Mouse (Mus musculus): ENCODE measurements around the gene Plod3. TPM values are rescaled to one million over a fixed set of nuclear protein-coding genes. Genes with fewer than 3 reads are reported as not detected.

Gene Plod3
- total and polyA plus RNA-seq, 2 experiments from 2014 or later: 25.2 to 63.5 TPM

DNA sequence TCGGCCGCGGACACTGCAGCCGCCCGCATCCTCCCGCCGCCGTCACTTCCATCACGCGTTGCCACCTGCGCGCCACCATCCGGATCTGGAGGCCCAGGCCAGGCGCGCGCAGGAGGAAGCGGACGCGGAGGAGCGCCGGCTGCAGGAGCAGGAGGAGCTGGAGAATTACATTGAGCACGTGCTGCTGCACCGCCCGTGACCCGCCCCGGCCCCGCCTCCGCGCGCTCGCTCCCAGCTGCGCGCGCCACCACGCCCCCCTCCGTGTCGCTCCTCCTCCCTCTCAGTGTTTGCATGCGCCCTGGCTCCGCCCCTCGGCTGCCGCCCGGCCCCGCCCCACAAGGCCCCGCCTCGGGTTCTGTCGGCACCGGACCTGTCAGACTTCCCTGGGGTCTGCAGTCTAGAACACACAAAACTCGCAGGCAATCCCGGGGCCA is 45.8 kb downstream of the Plod3 start:
- peaks cover 14% of the 10 kb centered on the region; the same call in 1 of the 2 replicates for H3K27me3 ChIP-seq (ENCODE audit: insufficient read depth, low read length)
- no peaks in the 10 kb centered on the region for H3K9me3 ChIP-seq (ENCODE audit: low read length)
- peak; percentile 89 for DNase-seq (ENCODE audit: low spot score)
- peak overlapping the region; percentile 51 for H3K4me3 ChIP-seq (ENCODE audit: low read length)
- peak; percentile 38 for ATAC-seq
- WGBS: under 1% methylated on average over 45 of the region's 49 CpGs
- TF ChIP-seq CTCF (IDR thresholded peaks at IDR 0.05; ENCODE audit: low read depth): peak; percentile 19; the same call in 1 of the 2 replicates
- peaks cover 16% of the 10 kb centered on the region for H3K36me3 ChIP-seq (ENCODE audit: insufficient read depth, low read length)
- no peaks in the 10 kb centered on the region for H3K4me1 ChIP-seq (ENCODE audit: insufficient read depth, low read length)
- peak overlapping the region; percentile 73 for H3K27ac ChIP-seq
- peak overlapping the region; percentile 74 for H3K9ac ChIP-seq (replicated peaks; ENCODE audit: low read length)
- peak overlapping the region; percentile 86 for H3K4me2 ChIP-seq (ENCODE audit: low read depth, low read length)

DNA sequence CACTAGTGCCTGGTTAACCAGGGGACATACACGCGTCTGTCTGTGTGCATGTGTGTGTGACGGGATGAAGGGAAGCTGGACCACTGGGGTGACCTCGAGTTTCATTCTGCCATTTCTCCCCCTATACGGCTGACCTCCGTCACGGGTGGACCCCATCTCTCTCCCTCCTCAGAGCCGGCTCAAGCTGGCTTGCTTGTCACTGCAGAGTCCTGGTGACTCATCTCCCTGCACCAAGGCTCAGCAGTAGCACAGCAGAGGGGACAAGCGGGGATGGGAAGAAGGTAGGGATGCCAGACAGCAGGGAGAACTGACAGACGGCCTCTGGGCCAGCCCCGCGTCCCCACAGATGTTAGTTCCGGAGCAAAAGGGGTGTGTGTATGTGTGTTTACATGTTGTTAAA is 49.4 kb downstream of the Plod3 start:
- whole genome bisulfite sequencing: 87% methylated on average over 13 of the region's 13 CpGs
- no peak for DNase-seq (ENCODE audit: low spot score)
- 0 out of 2 replicates have a peak, but pooled peaks cover 6% of the 10 kb centered on the region for H3K27me3 ChIP-seq (ENCODE audit: insufficient read depth, low read length)
- no peak overlapping the region for H3K27ac ChIP-seq
- no peak for TF ChIP-seq CTCF (IDR thresholded peaks at IDR 0.05; ENCODE audit: low read depth)
- H3K4me1 ChIP-seq (ENCODE audit: insufficient read depth, low read length): no peaks in the 10 kb centered on the region
- no peak overlapping the region for H3K4me3 ChIP-seq (ENCODE audit: low read length)
- H3K9me3 ChIP-seq (ENCODE audit: low read length): no peaks in the 10 kb centered on the region
- H3K9ac ChIP-seq (replicated peaks; ENCODE audit: low read length): no peak overlapping the region
- no peak for ATAC-seq
- peaks cover 44% of the 10 kb centered on the region for H3K36me3 ChIP-seq (ENCODE audit: insufficient read depth, low read length)
- H3K4me2 ChIP-seq (ENCODE audit: low read depth, low read length): no peak overlapping the region

DNA sequence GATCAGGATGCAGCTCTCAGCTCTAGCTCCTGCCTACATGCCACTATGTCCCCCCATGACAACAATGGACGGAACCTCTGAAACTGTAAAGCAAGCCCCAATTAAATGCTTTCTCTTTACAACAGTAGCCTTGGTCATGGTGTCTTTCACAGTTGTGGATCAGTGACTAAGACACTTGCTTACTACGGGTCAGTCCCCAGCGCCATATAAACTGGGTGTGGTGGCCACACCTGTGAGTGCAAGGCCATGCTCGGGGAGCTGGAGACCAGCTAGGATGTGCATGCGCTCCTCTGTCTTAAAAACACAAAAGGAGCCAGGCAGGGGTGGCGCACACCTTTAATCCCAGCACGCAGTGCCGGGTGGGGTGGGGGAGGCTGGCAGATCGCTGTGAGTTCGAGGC is 52.6 kb downstream of the Plod3 start:
- H3K36me3 ChIP-seq (ENCODE audit: insufficient read depth, low read length): peaks cover 53% of the 10 kb centered on the region
- DNase-seq (ENCODE audit: low spot score): no peak
- H3K4me1 ChIP-seq (ENCODE audit: insufficient read depth, low read length): no peaks in the 10 kb centered on the region
- no peak overlapping the region for H3K27ac ChIP-seq
- H3K9me3 ChIP-seq (ENCODE audit: low read length): no peaks in the 10 kb centered on the region
- no peak for TF ChIP-seq CTCF (IDR thresholded peaks at IDR 0.05; ENCODE audit: low read depth)
- H3K4me2 ChIP-seq (ENCODE audit: low read depth, low read length): no peak overlapping the region
- no peak for ATAC-seq
- no peak overlapping the region for H3K4me3 ChIP-seq (ENCODE audit: low read length)
- no peak overlapping the region for H3K9ac ChIP-seq (replicated peaks; ENCODE audit: low read length)
- 95% methylated on average over 10 of the region's 10 CpGs for WGBS
- H3K27me3 ChIP-seq (ENCODE audit: insufficient read depth, low read length): no peaks in the 10 kb centered on the region

DNA sequence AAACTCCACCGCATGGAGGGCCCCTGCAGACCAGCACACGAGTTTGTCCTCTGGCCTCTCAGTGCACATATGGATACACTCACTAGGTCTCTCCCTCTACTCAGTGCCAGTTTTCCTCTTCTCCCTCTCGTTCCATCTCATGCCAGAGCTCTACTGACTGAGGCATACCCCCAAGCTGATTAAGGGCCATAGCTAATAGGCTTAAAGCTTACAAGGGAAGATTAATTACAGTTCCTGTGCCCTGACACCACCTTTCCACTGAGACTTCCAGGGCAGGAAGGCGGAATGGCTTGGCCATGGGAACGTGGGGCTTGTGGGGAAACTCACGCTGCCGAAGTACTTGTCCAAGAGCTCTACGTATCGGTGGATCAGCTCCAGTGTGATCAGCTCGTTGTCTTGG is 54.6 kb downstream of the Plod3 start:
- ATAC-seq (no peak), DNase-seq (ENCODE audit: low spot score) (no peak)
- Histone ChIP-seq H3K4me1 (ENCODE audit: insufficient read depth, low read length) (no peaks in the 10 kb centered on the region), H3K4me2 (ENCODE audit: low read depth, low read length) (no peak overlapping the region), H3K27me3 (ENCODE audit: insufficient read depth, low read length) (no peaks in the 10 kb centered on the region), H3K27ac (no peak overlapping the region), H3K9ac (replicated peaks; ENCODE audit: low read length) (no peak overlapping the region), H3K4me3 (ENCODE audit: low read length) (no peak overlapping the region), H3K9me3 (ENCODE audit: low read length) (no peaks in the 10 kb centered on the region), H3K36me3 (ENCODE audit: insufficient read depth, low read length) (peaks cover 50% of the 10 kb centered on the region)
- no peak for TF ChIP-seq CTCF (IDR thresholded peaks at IDR 0.05; ENCODE audit: low read depth)
- whole genome bisulfite sequencing: 84% methylated on average over 10 of the region's 10 CpGs

DNA sequence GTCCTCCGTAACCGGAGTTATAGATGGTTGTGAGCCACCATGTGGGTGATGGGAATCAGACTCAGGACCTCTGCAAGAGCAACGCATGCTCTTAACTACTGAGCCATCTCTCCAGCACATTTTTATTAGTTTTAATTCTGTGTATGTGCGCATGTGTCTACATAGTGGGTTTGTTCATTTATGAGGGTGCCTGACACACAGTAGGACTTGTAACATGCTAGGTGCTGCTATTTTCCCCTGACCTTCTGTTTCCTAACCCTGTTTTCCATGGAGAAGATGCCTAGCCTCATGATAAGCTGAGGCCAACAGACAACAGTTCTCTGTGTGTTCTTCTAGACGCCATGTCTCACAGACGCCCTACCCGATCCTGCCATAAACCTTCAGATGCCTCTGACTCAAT is 57.2 kb downstream of the Plod3 start:
- Histone ChIP-seq H3K9me3 (ENCODE audit: low read length) (no peaks in the 10 kb centered on the region), H3K27ac (no peak overlapping the region), H3K27me3 (ENCODE audit: insufficient read depth, low read length) (no peaks in the 10 kb centered on the region), H3K4me2 (ENCODE audit: low read depth, low read length) (no peak overlapping the region), H3K9ac (replicated peaks; ENCODE audit: low read length) (no peak overlapping the region), H3K4me1 (ENCODE audit: insufficient read depth, low read length) (no peaks in the 10 kb centered on the region), H3K36me3 (ENCODE audit: insufficient read depth, low read length) (peaks cover 28% of the 10 kb centered on the region), H3K4me3 (ENCODE audit: low read length) (no peak overlapping the region)
- ATAC-seq (no peak), DNase-seq (ENCODE audit: low spot score) (no peak)
- no peak for TF ChIP-seq CTCF (IDR thresholded peaks at IDR 0.05; ENCODE audit: low read depth)
- 96% methylated on average over 7 of the region's 7 CpGs for WGBS

DNA sequence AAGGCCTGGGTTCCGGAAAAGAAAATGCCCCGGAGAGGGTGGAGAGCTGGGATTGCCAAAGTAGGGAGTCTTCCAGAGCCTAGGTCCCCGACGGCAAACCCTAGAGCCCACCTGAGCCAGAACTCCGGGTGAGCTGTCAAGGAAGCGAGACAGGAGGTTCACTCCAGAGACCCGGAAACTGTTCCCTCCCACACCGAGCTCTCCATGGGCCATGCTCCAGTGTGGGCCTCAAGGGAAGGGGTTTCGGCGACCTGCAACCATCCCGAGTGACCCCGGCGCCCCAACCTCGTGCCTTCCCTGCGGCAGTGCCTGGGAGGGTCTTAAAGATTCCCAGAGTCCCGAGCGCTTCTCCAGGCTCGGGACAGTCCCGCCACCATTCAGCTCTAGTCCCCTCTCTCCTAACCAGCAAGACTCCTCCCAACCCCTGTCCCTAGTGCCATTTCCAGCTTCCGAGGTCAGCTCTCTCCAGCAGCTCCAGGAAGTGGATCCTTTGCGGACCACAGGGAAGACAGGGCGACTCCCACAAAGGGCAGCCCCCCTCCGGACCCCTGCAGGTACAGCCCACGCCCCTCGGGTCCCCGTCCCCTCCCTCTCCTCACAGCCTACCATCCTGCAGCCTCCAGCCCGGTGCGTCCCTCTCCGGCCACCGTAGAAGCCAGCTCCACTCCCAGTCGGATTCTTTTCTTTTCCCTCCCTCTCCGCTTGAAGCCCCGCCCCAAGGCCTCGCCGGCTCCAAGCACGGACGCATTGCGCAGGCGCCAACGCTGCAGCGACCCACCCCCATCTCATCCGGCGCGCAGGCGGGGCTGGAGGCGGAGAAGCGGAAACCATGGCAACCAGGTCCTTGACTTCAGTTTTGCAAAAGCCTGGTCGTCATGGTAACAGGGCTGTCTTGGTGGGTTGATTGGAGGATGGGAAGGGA is 58.8 kb downstream of the Plod3 start, which contains the start of gene Ap1s1:
Gene Ap1s1, minus strand, starts transcription at position 734 of the 922 bp plus-strand sequence.
- Histone ChIP-seq H3K9me3 (ENCODE audit: low read length) (no peaks in the 10 kb centered on the region), H3K27ac (peak within 1 kb of the TSS; percentile 76), H3K27me3 (ENCODE audit: insufficient read depth, low read length) (no peaks in the 10 kb centered on the region), H3K36me3 (ENCODE audit: insufficient read depth, low read length) (peaks cover 12% of the 10 kb centered on the region; the same call in 1 of the 2 replicates), H3K4me2 (ENCODE audit: low read depth, low read length) (peak within 1 kb of the TSS; percentile 84), H3K4me3 (ENCODE audit: low read length) (peak within 1 kb of the TSS; percentile 67), H3K9ac (replicated peaks; ENCODE audit: low read length) (peak within 1 kb of the TSS; percentile 74), H3K4me1 (ENCODE audit: insufficient read depth, low read length) (no peaks in the 10 kb centered on the region)
- WGBS: under 1% methylated on average over 48 of the region's 48 CpGs
- peak; percentile 94 for ATAC-seq
- TF ChIP-seq CTCF (IDR thresholded peaks at IDR 0.05; ENCODE audit: low read depth): no peak
- peak; percentile 99 for DNase-seq (ENCODE audit: low spot score)

MicroRNAs within 50 kb of the gene (microRNA counts, 519-probe panel; counts per million panel counts)
- microRNA mmu-miR-702: not detected

Small RNA genes lying within 50 kb of the gene (microRNA-seq; reads per million reads assigned to microRNA genes)
- 26.5 to 70.5 reads per million in 2 experiments for gene Mir702

Other genes with a start within 250 kb of the Plod3 start
- gene Col26a1, start 103.8 kb upstream of the Plod3 start, total RNA-seq (2014; rRNA removed): 56.6 and 66.6 TPM in 2 replicates
- gene Col26a1, start 103.8 kb upstream of the Plod3 start, polyA plus RNA-seq (2015; fragmentation: Nextera tagmentation; extraction: Ambion mirVana): 34.7 and 35.6 TPM in 2 replicates
- gene Ift22, start 78.9 kb upstream of the Plod3 start, total RNA-seq (2014; rRNA removed): 18.4 and 20.1 TPM in 2 replicates
- 119 and 123 TPM in 2 replicates for gene Ift22, start 78.9 kb upstream of the Plod3 start, polyA plus RNA-seq (2015; fragmentation: Nextera tagmentation; extraction: Ambion mirVana)
- gene Fis1, start 33.7 kb upstream of the Plod3 start, total RNA-seq (2014; rRNA removed): 174 and 195 TPM in 2 replicates
- gene Fis1, start 33.7 kb upstream of the Plod3 start, polyA plus RNA-seq (2015; fragmentation: Nextera tagmentation; extraction: Ambion mirVana): 403 and 416 TPM in 2 replicates
- 0.40 TPM in 1 of 2 replicates, not detected in the other for gene Cldn15, start 20.4 kb upstream of the Plod3 start, total RNA-seq (2014; rRNA removed)
- 0.24 TPM in 1 of 2 replicates, not detected in the other for gene Cldn15, start 20.4 kb upstream of the Plod3 start, polyA plus RNA-seq (2015; fragmentation: Nextera tagmentation; extraction: Ambion mirVana)
- 68.1 and 84.1 TPM in 2 replicates for gene Znhit1, start 1.0 kb downstream of the Plod3 start, total RNA-seq (2014; rRNA removed)
- 140 and 143 TPM in 2 replicates for gene Znhit1, start 1.0 kb downstream of the Plod3 start, polyA plus RNA-seq (2015; fragmentation: Nextera tagmentation; extraction: Ambion mirVana)
- gene Vgf, start 39.4 kb downstream of the Plod3 start, total RNA-seq (2014; rRNA removed): 136 and 137 TPM in 2 replicates
- 43.2 and 45.9 TPM in 2 replicates for gene Vgf, start 39.4 kb downstream of the Plod3 start, polyA plus RNA-seq (2015; fragmentation: Nextera tagmentation; extraction: Ambion mirVana)
- gene Ap1s1, start 59.1 kb downstream of the Plod3 start, total RNA-seq (2014; rRNA removed): 122 and 123 TPM in 2 replicates
- 226 and 230 TPM in 2 replicates for gene Ap1s1, start 59.1 kb downstream of the Plod3 start, polyA plus RNA-seq (2015; fragmentation: Nextera tagmentation; extraction: Ambion mirVana)
- 3.0 and 3.5 TPM in 2 replicates for gene Serpine1, start 85.2 kb downstream of the Plod3 start, total RNA-seq (2014; rRNA removed)
- 0.10 and 0.25 TPM in 2 replicates for gene Serpine1, start 85.2 kb downstream of the Plod3 start, polyA plus RNA-seq (2015; fragmentation: Nextera tagmentation; extraction: Ambion mirVana)
- gene Trim56, start 129.2 kb downstream of the Plod3 start, total RNA-seq (2014; rRNA removed): 3.7 and 7.2 TPM in 2 replicates
- gene Trim56, start 129.2 kb downstream of the Plod3 start, polyA plus RNA-seq (2015; fragmentation: Nextera tagmentation; extraction: Ambion mirVana): 2.6 and 3.1 TPM in 2 replicates
- not detected in 2 replicates for gene Muc3, start 162.3 kb downstream of the Plod3 start, total RNA-seq (2014; rRNA removed)
- gene Muc3, start 162.3 kb downstream of the Plod3 start, polyA plus RNA-seq (2015; fragmentation: Nextera tagmentation; extraction: Ambion mirVana): not detected in 2 replicates
- gene Muc3a, start 225.4 kb downstream of the Plod3 start, total RNA-seq (2014; rRNA removed): 0.93 TPM in 1 of 2 replicates, not detected in the other
- gene Muc3a, start 225.4 kb downstream of the Plod3 start, polyA plus RNA-seq (2015; fragmentation: Nextera tagmentation; extraction: Ambion mirVana): 0.49 and 0.61 TPM in 2 replicates